Mouse (Mus musculus): ENCODE data around the gene Dmd. TPM values are rescaled to one million over a fixed set of nuclear protein-coding genes. Genes with fewer than 3 reads are reported as not detected.

Dmd gene
- 10 to 100 TPM; 68.9 to 79.1 TPM for total RNA-seq (2021)
- polyA plus RNA-seq (2012; rRNA removed): 20.8 and 34.4 TPM in 2 replicates
- long read RNA-seq, full-length matches to known transcripts: 2 of 9 reads
- long read RNA-seq, partial matches to known transcripts: 4 of 9 reads
- long read RNA-seq, other reads (novel, unspliced or antisense): 3 of 9 reads

DNA sequence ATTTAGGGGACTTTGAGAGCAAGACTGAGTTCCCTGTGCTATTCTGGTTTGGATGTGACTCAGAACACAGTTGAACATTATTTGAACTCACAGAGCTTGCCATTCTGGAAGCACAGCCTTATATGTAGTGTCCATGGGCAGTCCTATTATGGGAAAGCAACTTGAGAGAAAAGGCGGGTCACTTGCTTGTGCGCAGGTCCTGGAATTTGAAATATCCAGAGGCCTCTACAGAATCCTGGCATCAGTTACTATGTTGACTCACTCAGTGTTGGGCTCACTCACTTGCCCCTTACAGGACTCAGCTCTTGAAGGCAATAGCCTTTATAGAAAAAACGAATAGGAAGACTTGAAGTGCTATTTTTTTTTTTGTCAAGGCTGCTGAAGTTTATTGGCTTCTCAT lies at the start of gene Dmd:
Gene Dmd, plus strand, starts transcription at position 241 of the 400 bp plus-strand sequence.
- H3K4me3 ChIP-seq: peak within 1 kb of the TSS; percentile 6
- no peak within 1 kb of the TSS for H3K9ac ChIP-seq (ENCODE audit: low read depth, low read length)
- no peaks in the 10 kb centered on the region for H3K4me1 ChIP-seq (ENCODE audit: control insufficient read depth, insufficient read depth, low read length)
- H3K27ac ChIP-seq: peak within 1 kb of the TSS; percentile 80
- intact Hi-C loops (cut with DNase I): no loop called here
- H3K79me2 ChIP-seq (replicated peaks; ENCODE audit: control insufficient read depth, insufficient read depth, low read length): no peaks in the 10 kb centered on the region
- 48% methylated on average over 3 of the region's 3 CpGs for WGBS
- no peaks in the 10 kb centered on the region for H3K36me3 ChIP-seq (ENCODE audit: control insufficient read depth, insufficient read depth, low read length)
- H3K27me3 ChIP-seq (ENCODE audit: control insufficient read depth, insufficient read depth, low read length): no peaks in the 10 kb centered on the region
- DNase-seq: peak in 1 of 2 experiments; percentile 31
- no peak for TF ChIP-seq EP300 (IDR thresholded peaks at IDR 0.05; ENCODE audit: insufficient read depth, low read depth, low read length)
- TF ChIP-seq POLR2A (IDR thresholded peaks at IDR 0.05; ENCODE audit: insufficient read depth, low read depth, low read length): peak; percentile 58
- TF ChIP-seq CTCF (IDR thresholded peaks at IDR 0.05): peak; percentile 15; the same call in 1 of the 2 replicates

DNA sequence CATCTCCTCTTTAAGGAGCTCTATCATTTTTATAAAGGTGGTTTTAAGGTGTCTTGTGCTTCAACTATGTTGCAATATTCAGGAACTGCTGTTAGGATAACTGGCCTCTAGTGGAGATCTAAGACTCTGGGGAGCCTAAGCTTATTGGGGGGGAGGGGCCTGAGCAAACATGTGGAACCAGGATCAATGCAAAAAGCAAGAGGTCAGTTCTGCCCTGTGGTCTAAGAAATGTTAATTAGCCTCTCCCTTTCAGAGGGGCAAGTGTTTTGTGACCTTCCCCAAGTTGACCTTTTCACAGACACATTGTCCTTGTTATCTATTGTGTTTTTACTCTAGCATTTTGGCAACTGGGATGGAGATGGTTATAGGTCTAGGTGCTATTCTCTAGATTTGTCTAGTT lies 47.2 kb upstream of the Dmd start:
- intact Hi-C loops (cut with DNase I): no loop called here
- H3K27me3 ChIP-seq (ENCODE audit: control insufficient read depth, insufficient read depth, low read length): no peaks in the 10 kb centered on the region
- DNase-seq: no peak
- H3K4me1 ChIP-seq (ENCODE audit: control insufficient read depth, insufficient read depth, low read length): no peaks in the 10 kb centered on the region
- TF ChIP-seq POLR2A (IDR thresholded peaks at IDR 0.05; ENCODE audit: insufficient read depth, low read depth, low read length) (no peak), EP300 (IDR thresholded peaks at IDR 0.05; ENCODE audit: insufficient read depth, low read depth, low read length) (no peak), CTCF (IDR thresholded peaks at IDR 0.05) (no peak)
- H3K79me2 ChIP-seq (replicated peaks; ENCODE audit: control insufficient read depth, insufficient read depth, low read length): no peaks in the 10 kb centered on the region
- H3K27ac ChIP-seq: no peak overlapping the region
- H3K9ac ChIP-seq (ENCODE audit: low read depth, low read length): no peak overlapping the region
- H3K4me3 ChIP-seq: no peak overlapping the region
- H3K36me3 ChIP-seq (ENCODE audit: control insufficient read depth, insufficient read depth, low read length): no peaks in the 10 kb centered on the region

DNA sequence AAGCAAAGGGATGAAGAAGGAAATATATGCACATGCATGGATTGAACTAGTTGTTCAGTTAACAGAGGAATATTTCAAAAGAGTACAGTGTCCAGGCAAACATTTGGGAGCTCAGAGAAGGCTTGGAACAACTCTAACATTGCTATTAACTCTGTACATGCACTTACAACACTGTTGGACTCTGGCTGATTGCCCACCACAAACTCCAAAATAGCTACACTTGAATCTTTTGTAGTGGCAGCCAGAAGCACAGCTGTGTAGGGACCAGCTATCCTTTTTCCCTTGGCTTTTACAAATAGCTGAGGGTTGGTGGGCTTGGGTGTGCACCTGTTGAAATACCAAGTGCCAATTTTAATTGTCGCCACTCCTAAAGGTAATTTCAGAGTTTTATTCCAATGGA lies 39.0 kb downstream of the Dmd start:
- Histone ChIP-seq H3K4me1 (ENCODE audit: control insufficient read depth, insufficient read depth, low read length) (no peaks in the 10 kb centered on the region), H3K36me3 (ENCODE audit: control insufficient read depth, insufficient read depth, low read length) (no peaks in the 10 kb centered on the region), H3K27me3 (ENCODE audit: control insufficient read depth, insufficient read depth, low read length) (no peaks in the 10 kb centered on the region), H3K79me2 (replicated peaks; ENCODE audit: control insufficient read depth, insufficient read depth, low read length) (no peaks in the 10 kb centered on the region), H3K9ac (ENCODE audit: low read depth, low read length) (no peak overlapping the region), H3K27ac (no peak overlapping the region), H3K4me3 (no peak overlapping the region)
- 63% methylated on average over 1 of the region's 1 CpGs for WGBS
- intact Hi-C loops (cut with DNase I): no loop called here
- no peak for TF ChIP-seq EP300 (IDR thresholded peaks at IDR 0.05; ENCODE audit: insufficient read depth, low read depth, low read length)
- no peak for TF ChIP-seq POLR2A (IDR thresholded peaks at IDR 0.05; ENCODE audit: insufficient read depth, low read depth, low read length)
- TF ChIP-seq CTCF (IDR thresholded peaks at IDR 0.05): no peak
- peak; percentile 19 to 28 for DNase-seq

DNA sequence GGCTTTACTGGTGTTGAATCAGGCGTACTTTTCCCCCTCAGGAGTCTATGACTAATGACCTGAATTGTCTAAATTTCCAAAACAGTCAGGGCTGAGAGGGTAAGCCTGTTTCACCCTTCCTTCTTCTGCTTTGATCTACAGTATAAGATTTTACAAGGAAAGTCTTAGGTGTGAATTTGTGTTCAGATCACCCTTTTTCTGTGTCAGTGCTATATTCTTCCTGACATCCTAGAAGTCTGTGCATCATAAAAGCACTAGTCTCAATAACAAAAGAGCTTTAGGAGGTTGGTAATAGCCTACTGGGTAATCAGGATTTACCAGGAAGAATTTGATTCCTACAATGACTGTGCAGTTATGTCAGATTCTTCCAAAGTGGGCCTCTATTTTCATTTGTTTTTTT lies 101.5 kb downstream of the Dmd start:
- intact Hi-C loops (cut with DNase I): no loop called here
- no peaks in the 10 kb centered on the region for H3K36me3 ChIP-seq (ENCODE audit: control insufficient read depth, insufficient read depth, low read length)
- 68% methylated on average over 1 of the region's 1 CpGs for WGBS
- no peaks in the 10 kb centered on the region for H3K79me2 ChIP-seq (replicated peaks; ENCODE audit: control insufficient read depth, insufficient read depth, low read length)
- H3K27ac ChIP-seq: no peak overlapping the region
- no peak overlapping the region for H3K9ac ChIP-seq (ENCODE audit: low read depth, low read length)
- no peak for DNase-seq
- no peak for TF ChIP-seq EP300 (IDR thresholded peaks at IDR 0.05; ENCODE audit: insufficient read depth, low read depth, low read length)
- TF ChIP-seq POLR2A (IDR thresholded peaks at IDR 0.05; ENCODE audit: insufficient read depth, low read depth, low read length): no peak
- TF ChIP-seq CTCF (IDR thresholded peaks at IDR 0.05): no peak
- H3K4me3 ChIP-seq: no peak overlapping the region
- no peaks in the 10 kb centered on the region for H3K27me3 ChIP-seq (ENCODE audit: control insufficient read depth, insufficient read depth, low read length)
- no peaks in the 10 kb centered on the region for H3K4me1 ChIP-seq (ENCODE audit: control insufficient read depth, insufficient read depth, low read length)

- DNase-seq: no peak
- Histone ChIP-seq H3K4me3 (no peak overlapping the region), H3K27ac (no peak overlapping the region; the same call in 1 of the 2 replicates), H3K9ac (ENCODE audit: low read depth, low read length) (no peak overlapping the region), H3K36me3 (ENCODE audit: control insufficient read depth, insufficient read depth, low read length) (no peaks in the 10 kb centered on the region), H3K4me1 (ENCODE audit: control insufficient read depth, insufficient read depth, low read length) (no peaks in the 10 kb centered on the region), H3K79me2 (replicated peaks; ENCODE audit: control insufficient read depth, insufficient read depth, low read length) (no peaks in the 10 kb centered on the region), H3K27me3 (ENCODE audit: control insufficient read depth, insufficient read depth, low read length) (no peaks in the 10 kb centered on the region)
- no peak for TF ChIP-seq POLR2A (IDR thresholded peaks at IDR 0.05; ENCODE audit: insufficient read depth, low read depth, low read length)
- no peak for TF ChIP-seq EP300 (IDR thresholded peaks at IDR 0.05; ENCODE audit: insufficient read depth, low read depth, low read length)
- no peak for TF ChIP-seq CTCF (IDR thresholded peaks at IDR 0.05)
- intact Hi-C loops (cut with DNase I): no loop called here
- 54% methylated on average over 2 of the region's 2 CpGs for WGBS
Measured at GRCm38 (mm10) chrX:83116171-83116876, 167.7 kb downstream of the Dmd start.

DNA sequence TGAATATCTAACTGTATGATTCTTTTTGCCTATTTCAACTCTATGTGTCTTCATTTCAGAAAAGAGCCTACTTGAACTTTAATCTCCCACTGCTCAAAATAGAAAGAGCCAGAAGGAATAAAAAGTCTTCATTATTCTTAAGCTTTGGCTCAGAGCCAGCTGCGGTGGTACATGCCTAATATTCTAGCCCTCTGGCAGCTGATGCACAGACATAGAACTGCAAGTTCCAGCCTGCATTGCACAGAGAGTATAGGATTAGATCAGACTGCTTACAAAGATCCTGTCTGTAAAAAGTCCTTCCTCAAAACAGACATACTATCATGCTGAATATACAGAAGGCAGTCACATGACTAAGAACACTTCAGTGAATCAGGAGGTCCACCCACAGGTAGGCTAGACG lies 168.5 kb downstream of the Dmd start:
- no peaks in the 10 kb centered on the region for H3K27me3 ChIP-seq (ENCODE audit: control insufficient read depth, insufficient read depth, low read length)
- no peaks in the 10 kb centered on the region for H3K36me3 ChIP-seq (ENCODE audit: control insufficient read depth, insufficient read depth, low read length)
- TF ChIP-seq EP300 (IDR thresholded peaks at IDR 0.05; ENCODE audit: insufficient read depth, low read depth, low read length) (no peak), CTCF (IDR thresholded peaks at IDR 0.05) (no peak), POLR2A (IDR thresholded peaks at IDR 0.05; ENCODE audit: insufficient read depth, low read depth, low read length) (no peak)
- 54% methylated on average over 2 of the region's 2 CpGs for WGBS
- no peak overlapping the region; the same call in 1 of the 2 replicates for H3K27ac ChIP-seq
- no peaks in the 10 kb centered on the region for H3K79me2 ChIP-seq (replicated peaks; ENCODE audit: control insufficient read depth, insufficient read depth, low read length)
- intact Hi-C loops (cut with DNase I): no loop called here
- no peak for DNase-seq
- no peak overlapping the region for H3K4me3 ChIP-seq
- H3K4me1 ChIP-seq (ENCODE audit: control insufficient read depth, insufficient read depth, low read length): no peaks in the 10 kb centered on the region
- no peak overlapping the region for H3K9ac ChIP-seq (ENCODE audit: low read depth, low read length)
